Mouse (Mus musculus): ENCODE measurements around the gene Tex21.

- TF ChIP-seq POLR2A (IDR thresholded peaks at IDR 0.05; ENCODE audit: borderline replicate concordance, insufficient read depth, low read length) (no peak), CTCF (IDR thresholded peaks at IDR 0.05; ENCODE audit: borderline replicate concordance, insufficient read depth, low read depth, low read length) (no peak)
These were observed 34.0 kb upstream of the Tex21 start for GRCm38 (mm10) chr12:76280556-76280955.
